Mouse (Mus musculus): Measurements from ENCODE around the gene Tmcc1. TPM values are rescaled to one million over a fixed set of nuclear protein-coding genes. Genes with fewer than 3 reads are reported as not detected.
"Not testable (repeated sequence)": the region's sequence is repeated elsewhere in the genome, so short reads cannot be mapped to it uniquely, and the experiment has no call there.

Tmcc1 gene
- total RNA-seq, 2 experiments from 2014 or later, result 11.0 to 12.6 TPM

DNA sequence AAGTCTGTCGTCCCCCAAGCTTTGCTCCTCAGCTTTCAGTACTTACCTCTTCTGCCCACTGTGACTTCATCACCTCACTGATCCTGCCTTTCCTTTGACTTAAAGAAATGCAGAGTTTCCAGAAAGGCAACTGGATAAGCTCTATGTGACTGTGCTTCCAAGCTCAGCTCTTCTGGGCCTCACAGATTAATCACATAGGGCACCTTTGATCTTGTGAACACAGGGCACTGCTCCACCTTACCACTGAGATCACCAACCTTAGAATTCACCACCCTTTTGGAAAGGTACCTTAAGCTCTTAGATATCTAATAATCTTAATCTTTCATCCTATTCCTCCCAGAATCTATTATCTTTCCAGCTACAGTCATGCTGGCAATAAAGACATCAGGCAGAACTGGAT is 111.0 kb downstream of the Tmcc1 start:
- ATAC-seq (replicated peaks; ENCODE audit: low FRiP score, poor library complexity, severe bottlenecking), result no peak

DNA sequence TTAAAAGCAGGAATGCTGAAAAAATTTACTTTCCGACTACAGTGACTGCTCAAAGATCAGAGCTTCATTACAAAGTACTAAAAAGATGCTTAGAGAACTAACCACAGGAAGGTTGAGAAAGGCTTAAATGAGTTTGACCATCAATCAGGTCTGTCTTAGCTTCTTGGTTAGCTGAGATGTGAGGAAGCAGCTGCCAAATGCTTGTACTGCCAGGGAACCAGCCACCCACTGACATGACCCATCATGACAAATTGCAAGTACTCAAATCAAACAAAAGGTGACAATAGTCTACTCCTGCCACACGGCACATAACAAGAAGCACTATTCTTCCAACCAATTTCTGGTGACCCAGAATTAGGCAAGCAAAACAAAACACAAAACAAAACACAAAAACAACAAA is 111.9 kb downstream of the Tmcc1 start:
- no peak for ATAC-seq (replicated peaks; ENCODE audit: low FRiP score, poor library complexity, severe bottlenecking)

DNA sequence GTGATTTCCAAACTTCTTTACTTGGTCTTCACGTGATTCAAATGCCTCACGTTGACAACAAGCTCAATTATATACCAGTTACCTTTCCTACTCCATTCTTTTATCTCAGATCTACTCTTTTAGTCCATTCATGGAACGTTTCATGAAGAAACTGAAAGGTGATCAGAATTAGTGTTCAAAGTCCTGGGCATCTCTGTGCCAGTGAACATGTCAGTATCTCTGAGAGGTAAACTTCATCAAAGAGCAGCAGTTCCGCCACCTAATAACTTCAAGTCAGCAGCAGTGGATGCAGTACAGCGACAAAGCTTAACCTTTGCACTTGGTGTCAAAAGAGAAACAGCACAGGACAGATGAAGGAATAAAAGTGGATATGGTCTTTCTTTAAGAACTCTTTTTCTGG is 112.5 kb downstream of the Tmcc1 start:
- ATAC-seq (replicated peaks; ENCODE audit: low FRiP score, poor library complexity, severe bottlenecking), result no peak

DNA sequence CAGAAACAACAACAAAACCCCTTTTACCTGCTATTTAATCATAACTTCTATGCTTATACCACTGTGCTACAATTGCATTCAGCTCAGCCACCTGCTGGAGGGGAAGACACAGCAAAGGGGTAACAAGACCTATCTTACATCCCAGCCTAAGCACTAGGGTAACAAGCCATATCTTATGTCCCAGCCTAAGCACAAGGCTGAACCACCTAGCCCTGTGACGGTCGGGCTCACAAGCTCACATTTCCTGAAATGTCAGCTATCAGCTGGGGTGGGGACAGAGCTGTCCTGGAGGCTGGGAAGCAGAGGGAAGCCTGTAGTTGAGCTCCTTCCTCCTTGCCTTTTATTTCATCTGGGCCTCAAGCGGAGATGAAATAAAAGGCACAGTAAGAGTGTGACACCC is 115.7 kb downstream of the Tmcc1 start:
- ATAC-seq (replicated peaks; ENCODE audit: low FRiP score, poor library complexity, severe bottlenecking), result no peak

DNA sequence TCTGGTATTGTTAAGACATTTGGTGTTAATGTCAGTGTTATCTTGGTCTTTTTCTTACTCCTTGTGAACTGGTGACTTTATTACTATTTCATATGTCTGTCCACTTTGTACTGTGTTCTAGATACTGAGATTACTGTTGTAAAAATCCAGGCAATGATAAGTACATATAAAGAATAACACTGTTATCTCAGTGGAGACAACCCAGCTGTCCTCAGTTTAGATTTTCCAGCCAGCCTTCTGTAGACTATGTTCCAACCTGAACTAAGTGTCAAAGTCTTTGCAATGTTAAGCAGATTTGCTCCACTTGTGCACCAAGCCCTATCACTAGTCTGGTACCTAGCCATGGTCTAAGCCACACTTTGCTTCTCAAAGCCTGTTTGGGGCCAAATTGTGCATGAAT is 118.4 kb downstream of the Tmcc1 start:
- no peak for ATAC-seq (replicated peaks; ENCODE audit: low FRiP score, poor library complexity, severe bottlenecking)

DNA sequence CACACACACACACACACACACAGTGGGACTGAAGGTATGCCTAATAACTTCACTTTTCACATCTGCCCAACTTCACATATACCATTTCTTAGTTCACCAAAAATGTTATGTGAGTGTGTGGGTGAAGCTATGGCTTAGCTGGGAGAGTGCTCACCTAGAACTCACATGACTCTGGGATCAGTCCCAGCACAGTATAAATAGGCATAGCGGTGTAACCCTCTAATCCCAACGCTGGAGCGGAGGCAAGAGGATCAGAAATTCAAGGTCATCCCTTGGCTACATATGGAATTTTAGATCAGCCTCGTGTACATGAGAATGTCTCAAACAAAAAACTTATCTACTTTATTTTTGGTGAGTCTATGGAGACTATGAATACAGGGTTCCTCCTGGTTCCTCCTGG is 119.7 kb downstream of the Tmcc1 start:
- ATAC-seq (replicated peaks; ENCODE audit: low FRiP score, poor library complexity, severe bottlenecking), result no peak

- no peak for ATAC-seq (replicated peaks; ENCODE audit: low FRiP score, poor library complexity, severe bottlenecking)
These were observed 120.5 kb downstream of the Tmcc1 start for GRCm38 (mm10) chr6:116072746-116073261.

GRCm38 (mm10) chr6:116072221-116072745 is 121.0 kb downstream of the Tmcc1 start:
- ATAC-seq (replicated peaks; ENCODE audit: low FRiP score, poor library complexity, severe bottlenecking), result no peak

DNA sequence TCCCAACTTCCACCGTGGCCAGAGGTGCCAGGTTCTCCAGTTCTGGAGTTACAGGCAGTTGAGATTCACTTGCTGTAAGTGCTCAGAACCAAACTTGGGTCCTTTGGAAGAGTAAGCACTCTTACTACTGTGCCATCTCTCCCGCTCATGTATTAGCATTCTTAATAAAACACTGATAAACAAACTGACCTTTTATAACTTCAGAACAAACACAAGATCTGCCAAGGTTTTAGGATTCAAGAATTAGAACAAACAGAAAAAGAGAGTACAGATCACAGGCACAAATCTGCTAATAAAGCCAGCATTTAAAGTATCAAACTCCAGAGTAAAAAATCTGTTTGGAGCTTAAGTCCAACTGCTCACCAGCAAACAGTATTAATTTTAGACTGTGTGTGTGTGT is 121.5 kb downstream of the Tmcc1 start:
- ATAC-seq (replicated peaks; ENCODE audit: low FRiP score, poor library complexity, severe bottlenecking), result no peak

GRCm38 (mm10) chr6:116070558-116070957 is 122.7 kb downstream of the Tmcc1 start:
- ATAC-seq (replicated peaks; ENCODE audit: low FRiP score, poor library complexity, severe bottlenecking), result no peak

DNA sequence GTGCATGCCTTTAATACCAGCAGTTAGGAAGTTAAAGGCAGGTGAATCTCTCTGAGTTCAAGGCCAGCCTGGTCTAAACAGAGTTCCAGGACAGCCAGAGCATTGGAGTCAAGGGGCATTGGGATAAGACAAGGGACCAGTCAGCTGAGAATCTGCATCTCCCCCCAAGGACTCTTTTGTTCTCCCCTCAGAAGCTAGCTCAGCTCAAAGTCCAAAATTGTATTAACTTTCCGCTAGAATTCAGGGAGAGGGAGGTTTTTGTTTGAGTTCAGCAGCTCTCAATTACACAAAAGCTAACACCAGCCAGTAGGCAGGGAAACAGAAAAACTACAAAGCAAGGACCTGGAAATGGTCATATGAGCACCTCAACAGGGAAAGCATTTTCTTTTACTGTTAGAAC is 129.8 kb downstream of the Tmcc1 start:
- no peak for ATAC-seq (replicated peaks; ENCODE audit: low FRiP score, poor library complexity, severe bottlenecking)

DNA sequence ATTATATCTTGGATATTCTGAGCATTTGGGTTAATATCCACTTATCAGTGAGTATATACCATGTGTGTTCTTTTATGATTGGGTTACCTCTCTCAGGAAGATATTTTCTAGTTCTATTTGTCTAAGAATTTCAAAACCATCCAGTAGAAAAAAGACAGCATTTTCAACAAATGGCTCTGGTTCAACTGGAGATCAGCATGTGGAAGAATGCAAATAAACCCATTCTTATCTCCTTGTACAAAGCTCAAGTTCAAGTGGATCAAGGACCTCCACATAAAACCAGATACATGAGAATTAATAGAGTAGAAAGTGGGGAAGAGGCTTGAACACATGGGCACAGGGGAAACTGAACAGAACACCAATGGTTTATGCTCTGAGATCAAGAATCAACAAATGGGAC is 133.7 kb downstream of the Tmcc1 start:
- ATAC-seq (replicated peaks; ENCODE audit: low FRiP score, poor library complexity, severe bottlenecking), result not testable (repeated sequence)

- ATAC-seq (replicated peaks; ENCODE audit: low FRiP score, poor library complexity, severe bottlenecking), result no peak
These were observed 134.6 kb downstream of the Tmcc1 start for GRCm38 (mm10) chr6:116058541-116059300.

DNA sequence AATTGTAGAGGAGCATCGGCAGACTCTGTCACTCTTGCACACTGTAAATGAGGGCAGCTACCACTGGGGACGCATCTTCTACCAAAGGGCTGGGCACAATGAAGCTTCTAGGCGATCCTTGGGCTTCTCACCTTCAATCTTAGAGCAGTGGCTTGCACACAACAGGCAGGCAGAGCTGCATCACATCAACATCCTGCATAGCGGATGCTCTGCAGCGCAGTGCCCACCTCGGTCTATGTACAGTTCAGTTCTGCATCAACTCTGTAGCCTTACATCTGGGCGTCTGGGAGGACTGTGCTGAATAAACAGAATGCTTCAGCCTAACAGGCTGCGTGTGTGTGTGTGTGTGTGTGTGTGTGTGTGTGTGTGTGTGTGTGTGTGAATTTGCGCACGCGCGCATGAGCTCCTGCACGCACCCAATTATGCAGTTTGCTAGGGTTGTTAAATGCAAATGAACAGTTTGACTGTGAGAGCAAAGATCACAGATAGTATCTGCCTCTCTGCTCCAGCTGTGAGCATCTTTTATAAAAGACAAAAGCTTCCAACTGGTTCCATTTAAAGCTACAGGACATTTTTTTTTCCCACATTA is 136.5 kb downstream of the Tmcc1 start:
- no peak for ATAC-seq (replicated peaks; ENCODE audit: low FRiP score, poor library complexity, severe bottlenecking)

DNA sequence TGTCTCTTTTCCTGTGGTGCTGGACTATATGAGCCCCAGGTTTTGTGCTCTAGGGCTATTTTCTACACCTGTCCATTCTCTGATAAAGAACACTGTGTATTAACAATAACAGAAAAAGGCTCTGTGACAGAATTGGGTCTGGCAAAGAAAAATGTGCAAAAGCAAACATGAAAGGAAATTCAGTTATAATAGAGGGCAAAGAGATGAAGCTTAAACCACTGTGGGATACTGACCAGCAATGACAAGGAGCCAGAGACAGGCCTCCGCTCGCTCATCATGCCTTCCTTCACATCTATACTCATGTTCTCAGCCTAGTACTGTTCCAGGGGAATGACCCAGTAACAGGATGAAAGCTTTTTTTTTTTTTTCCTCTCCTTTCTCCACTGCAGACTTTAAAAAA is 137.5 kb downstream of the Tmcc1 start:
- ATAC-seq (replicated peaks; ENCODE audit: low FRiP score, poor library complexity, severe bottlenecking), result no peak

DNA sequence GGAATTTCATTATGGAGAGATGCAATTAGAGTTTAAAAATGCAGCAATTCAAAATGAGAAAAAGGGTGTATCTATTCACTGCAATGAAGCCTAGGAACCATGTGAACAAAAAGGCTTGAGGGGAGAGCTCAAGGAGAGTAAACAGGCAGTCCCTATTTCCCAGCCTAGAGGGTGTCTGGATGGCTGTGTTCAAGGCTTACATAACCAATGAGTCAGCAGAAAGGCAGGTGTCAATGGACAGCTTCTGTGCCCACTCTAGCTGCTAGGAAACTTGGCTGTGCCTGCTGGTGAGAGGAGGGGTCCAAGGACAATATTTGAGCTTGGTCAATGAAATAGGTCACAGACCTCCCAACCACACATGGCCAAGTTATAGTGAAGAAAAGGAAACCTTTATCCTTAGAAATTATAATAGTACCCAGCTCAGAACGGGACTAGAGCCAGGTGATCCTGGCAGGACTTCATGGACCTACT is 138.2 kb downstream of the Tmcc1 start:
- no peak for ATAC-seq (replicated peaks; ENCODE audit: low FRiP score, poor library complexity, severe bottlenecking)

GRCm38 (mm10) chr6:116047896-116048295 is 145.4 kb downstream of the Tmcc1 start:
- ATAC-seq (replicated peaks; ENCODE audit: low FRiP score, poor library complexity, severe bottlenecking), result no peak

GRCm38 (mm10) chr6:116047366-116047765 is 145.9 kb downstream of the Tmcc1 start:
- no peak for ATAC-seq (replicated peaks; ENCODE audit: low FRiP score, poor library complexity, severe bottlenecking)

DNA sequence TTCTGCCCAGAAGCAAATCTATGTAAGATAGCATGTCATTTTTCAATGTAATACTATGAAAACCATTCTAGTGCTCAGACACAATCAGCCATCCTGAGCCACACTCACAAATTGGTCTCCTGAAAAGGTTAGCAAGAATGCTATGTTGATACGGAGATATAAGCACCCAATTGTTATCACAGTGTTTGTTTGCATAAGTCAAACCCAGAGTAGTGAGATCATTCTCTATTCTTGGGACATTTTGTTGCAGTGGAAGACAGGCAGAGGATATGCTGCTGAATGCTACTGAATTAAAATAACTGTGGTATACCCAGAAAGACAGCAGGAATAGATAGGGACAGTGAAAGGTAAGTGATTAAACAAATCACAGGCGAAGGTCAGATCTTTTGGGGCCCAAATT is 149.2 kb downstream of the Tmcc1 start:
- no peak for ATAC-seq (replicated peaks; ENCODE audit: low FRiP score, poor library complexity, severe bottlenecking)

DNA sequence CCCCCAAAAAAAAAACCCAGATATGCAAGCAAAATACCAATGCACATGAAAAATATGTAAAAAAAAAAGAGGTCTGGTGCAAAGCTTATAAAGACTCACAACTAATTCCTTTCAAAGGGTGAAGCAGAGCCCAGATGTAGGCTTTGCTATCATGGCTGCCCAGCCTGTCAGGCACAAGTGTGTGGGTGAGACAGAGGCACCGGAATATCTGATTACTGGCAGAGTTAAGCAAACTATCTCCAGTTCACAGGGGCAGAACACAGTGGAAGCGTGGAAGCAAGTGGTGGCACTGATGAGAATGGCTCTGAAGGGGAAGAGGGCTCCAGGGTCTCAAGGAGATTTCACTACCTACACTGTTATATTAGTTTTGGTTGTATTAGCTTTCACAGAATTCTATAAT is 155.1 kb downstream of the Tmcc1 start:
- ATAC-seq (replicated peaks; ENCODE audit: low FRiP score, poor library complexity, severe bottlenecking), result no peak

GRCm38 (mm10) chr6:116037281-116037831 is 155.9 kb downstream of the Tmcc1 start:
- ATAC-seq (replicated peaks; ENCODE audit: low FRiP score, poor library complexity, severe bottlenecking), result no peak

Measured in erythroid progenitor cell, adult 5-6 weeks (primary cell).